Comparison of ENCODE assay signal across 10 mouse cellular contexts in genomic region chr3:107595264-107595937, GRCm38 (mm10). TPM values are rescaled to one million over a fixed set of nuclear protein-coding genes. Genes with fewer than 3 reads are reported as not detected.
DNase-seq lines count a peak whose midpoint lies in the region; ATAC-seq and TF ChIP-seq lines count a peak whose summit lies in the region.
"Had no signal": no experiment of that assay in that cellular context is flagged by ENCODE, and none has a peak within 500 bp of the region (broad histone marks: within the 10 kb centered on the region; RNA-seq: fewer than 3 reads in every experiment).

No protein-coding gene starts in this region.

- 1% methylated on average over 50 of the region's 50 CpGs for WGBS in kidney, embryonic 15.5 days
- WGBS in embryonic facial prominence, embryonic 12.5 days = under 1% methylated on average over 48 of the region's 50 CpGs
- under 1% methylated on average over 41 of the region's 50 CpGs for WGBS in hindbrain, embryonic 16.5 days
- WGBS in midbrain, postnatal 0 days = 1% methylated on average over 45 of the region's 50 CpGs

- peaks cover 97% of the 10 kb centered on the region for H3K27me3 ChIP-seq in kidney, embryonic 15.5 days
- H3K27me3 ChIP-seq in embryonic facial prominence, embryonic 12.5 days = peaks cover 64% of the 10 kb centered on the region
- H3K27me3 ChIP-seq in hindbrain, embryonic 16.5 days (replicated peaks; ENCODE audit: control insufficient read depth, insufficient read depth, low read length) = peaks cover 58% of the 10 kb centered on the region
- peaks cover 43% of the 10 kb centered on the region for H3K27me3 ChIP-seq in midbrain, postnatal 0 days (ENCODE audit: insufficient read depth, low read length)

- no peak for DNase-seq in kidney, adult 9 months
- no peak for DNase-seq in midbrain, postnatal 0 days (ENCODE audit: low spot score)
- no peak for DNase-seq in frontal cortex, postnatal 36 days (ENCODE audit: low spot score in 2 of 2)
- DNase-seq in left cerebral cortex, postnatal 10 days (ENCODE audit: extremely low spot score in 1 of 2, low spot score in 2 of 2) = no peak
- no peak for DNase-seq in adrenal gland, postnatal 14 days

- H3K4me3 ChIP-seq in kidney, embryonic 15.5 days (replicated peaks) = peak overlapping the region; percentile 41
- peak overlapping the region; percentile 58 for H3K4me3 ChIP-seq in embryonic facial prominence, embryonic 12.5 days
- H3K4me3 ChIP-seq in hindbrain, embryonic 16.5 days (ENCODE audit: low read length) = peak overlapping the region; percentile 34
- H3K4me3 ChIP-seq in midbrain, postnatal 0 days (ENCODE audit: low read depth, low read length) = peak overlapping the region; percentile 21; the same call in 1 of the 2 replicates

- intact Hi-C loops in left cerebral cortex, postnatal 10 days (cut with DNase I) = no loop called here

- no peaks in the 10 kb centered on the region for H3K36me3 ChIP-seq in kidney, embryonic 15.5 days
- no peaks in the 10 kb centered on the region for H3K36me3 ChIP-seq in embryonic facial prominence, embryonic 12.5 days
- no peaks in the 10 kb centered on the region for H3K36me3 ChIP-seq in hindbrain, embryonic 16.5 days (ENCODE audit: control insufficient read depth, insufficient read depth, low read length)
- no peaks in the 10 kb centered on the region for H3K36me3 ChIP-seq in midbrain, postnatal 0 days (ENCODE audit: insufficient read depth, low read length)

- H3K4me2 ChIP-seq in kidney, embryonic 15.5 days = peak overlapping the region; percentile 70
- H3K4me2 ChIP-seq in embryonic facial prominence, embryonic 12.5 days (replicated peaks) = peak overlapping the region; percentile 77
- peak overlapping the region; percentile 59 for H3K4me2 ChIP-seq in hindbrain, embryonic 16.5 days (ENCODE audit: low read length)
- H3K4me2 ChIP-seq in midbrain, postnatal 0 days (ENCODE audit: low read depth, low read length, poor library complexity, severe bottlenecking) = peak overlapping the region; percentile 42

- H3K9me3 ChIP-seq in kidney, embryonic 15.5 days (replicated peaks) = no peaks in the 10 kb centered on the region
- H3K9me3 ChIP-seq in embryonic facial prominence, embryonic 12.5 days = no peaks in the 10 kb centered on the region
- no peaks in the 10 kb centered on the region for H3K9me3 ChIP-seq in hindbrain, embryonic 16.5 days (ENCODE audit: control insufficient read depth, low read length)
- no peaks in the 10 kb centered on the region for H3K9me3 ChIP-seq in midbrain, postnatal 0 days (ENCODE audit: low read length)

- peak overlapping the region; percentile 43 for H3K9ac ChIP-seq in kidney, embryonic 15.5 days
- peak overlapping the region; percentile 84 for H3K9ac ChIP-seq in embryonic facial prominence, embryonic 12.5 days
- peak overlapping the region; percentile 45 for H3K9ac ChIP-seq in hindbrain, embryonic 16.5 days (ENCODE audit: low read depth, low read length)
- no peak overlapping the region for H3K9ac ChIP-seq in midbrain, postnatal 0 days (replicated peaks; ENCODE audit: low read length, poor library complexity, severe bottlenecking)

- H3K27ac ChIP-seq in kidney, embryonic 15.5 days = no peak overlapping the region
- peak overlapping the region; percentile 90 for H3K27ac ChIP-seq in embryonic facial prominence, embryonic 12.5 days
- no peak overlapping the region for H3K27ac ChIP-seq in hindbrain, embryonic 16.5 days (ENCODE audit: low read depth, low read length)
- H3K27ac ChIP-seq in midbrain, postnatal 0 days (ENCODE audit: low read depth, low read length) = no peak overlapping the region

- peaks cover 22% of the 10 kb centered on the region for H3K4me1 ChIP-seq in kidney, embryonic 15.5 days
- H3K4me1 ChIP-seq in embryonic facial prominence, embryonic 12.5 days = peaks cover 20% of the 10 kb centered on the region
- H3K4me1 ChIP-seq in hindbrain, embryonic 16.5 days (ENCODE audit: control insufficient read depth, insufficient read depth, low read depth, low read length) = peaks cover 8% of the 10 kb centered on the region
- H3K4me1 ChIP-seq in midbrain, postnatal 0 days (ENCODE audit: insufficient read depth, low read length) = 0 out of 2 replicates have a peak, but pooled peaks cover 5% of the 10 kb centered on the region

- ATAC-seq in kidney, embryonic 15.5 days (replicated peaks; ENCODE audit: low FRiP score) = peak; percentile 23; the same call in 1 of the 2 replicates
- no peak for ATAC-seq in embryonic facial prominence, embryonic 12.5 days (ENCODE audit: insufficient number of reproducible peaks, insufficient read depth, low FRiP score, low TSS enrichment)
- ATAC-seq in hindbrain, embryonic 16.5 days = 0 out of 2 replicates have a peak, but pooled peaks have one; percentile 28
- no peak; the same call in 1 of the 2 replicates for ATAC-seq in midbrain, postnatal 0 days (ENCODE audit: low FRiP score)

- TF ChIP-seq CTCF in midbrain, postnatal 0 days (IDR thresholded peaks at IDR 0.05) = no peak

RNA-seq across cellular contexts. Expression of gene Alx3, which starts 0.6 kb away (rescaled TPM):
- 0.10 and 0.19 TPM in 2 replicates for polyA plus RNA-seq in kidney, embryonic 15.5 days (2015; fragmentation: Nextera tagmentation; extraction: Ambion mirVana)
- polyA plus RNA-seq in embryonic facial prominence, embryonic 12.5 days (2016; fragmentation: Nextera tagmentation; extraction: Ambion mirVana) = 28.7 and 40.5 TPM in 2 replicates
- 0.29 and 0.40 TPM in 2 replicates for polyA plus RNA-seq in hindbrain, embryonic 16.5 days (2015; fragmentation: Nextera tagmentation; extraction: Ambion mirVana)
- total RNA-seq in midbrain, postnatal 0 days (2014; rRNA removed) = 0.60 and 3.0 TPM in 2 replicates
- 0.63 and 1.3 TPM in 2 replicates for polyA plus RNA-seq in midbrain, postnatal 0 days (2015; fragmentation: Nextera tagmentation; extraction: Ambion mirVana)
- total RNA-seq in left cerebral cortex, postnatal 10 days (2021) = 1 to 10 TPM in 1 of 2 experiments, under 1 TPM in 1; 0.71 to 1.3 TPM
- total RNA-seq in adrenal gland, postnatal 14 days (2021) = not detected in 2 replicates
- total RNA-seq: MEL had no signal

RNA-seq across cellular contexts. Expression of gene Gm10961, which starts 35.7 kb away (rescaled TPM):
- not detected in 2 replicates for polyA plus RNA-seq in kidney, embryonic 15.5 days (2015; fragmentation: Nextera tagmentation; extraction: Ambion mirVana)
- polyA plus RNA-seq in embryonic facial prominence, embryonic 12.5 days (2016; fragmentation: Nextera tagmentation; extraction: Ambion mirVana) = not detected in 2 replicates
- not detected in 2 replicates for polyA plus RNA-seq in hindbrain, embryonic 16.5 days (2015; fragmentation: Nextera tagmentation; extraction: Ambion mirVana)
- total RNA-seq in midbrain, postnatal 0 days (2014; rRNA removed) = not detected in 2 replicates
- polyA plus RNA-seq in midbrain, postnatal 0 days (2015; fragmentation: Nextera tagmentation; extraction: Ambion mirVana) = not detected in 2 replicates
- total RNA-seq in left cerebral cortex, postnatal 10 days (2021) = not detected
- not detected in 2 replicates for total RNA-seq in adrenal gland, postnatal 14 days (2021)
- total RNA-seq: heart, postnatal 10 days; MEL had no signal

RNA-seq across cellular contexts. Expression of gene Strip1, which starts 36.1 kb away (rescaled TPM):
- polyA plus RNA-seq in kidney, embryonic 15.5 days (2015; fragmentation: Nextera tagmentation; extraction: Ambion mirVana) = 45.0 and 46.4 TPM in 2 replicates
- polyA plus RNA-seq in embryonic facial prominence, embryonic 12.5 days (2016; fragmentation: Nextera tagmentation; extraction: Ambion mirVana) = 82.4 and 83.1 TPM in 2 replicates
- 131 and 139 TPM in 2 replicates for polyA plus RNA-seq in hindbrain, embryonic 16.5 days (2015; fragmentation: Nextera tagmentation; extraction: Ambion mirVana)
- 131 and 142 TPM in 2 replicates for total RNA-seq in midbrain, postnatal 0 days (2014; rRNA removed)
- polyA plus RNA-seq in midbrain, postnatal 0 days (2015; fragmentation: Nextera tagmentation; extraction: Ambion mirVana) = 120 and 122 TPM in 2 replicates
- total RNA-seq in left cerebral cortex, postnatal 10 days (2021) = 10 to 100 TPM; 79.0 to 85.0 TPM
- total RNA-seq in adrenal gland, postnatal 14 days (2021) = 33.5 TPM in 2 replicates

RNA-seq across cellular contexts. Expression of gene Ubl4b, which starts 40.5 kb away (rescaled TPM):
- polyA plus RNA-seq in kidney, embryonic 15.5 days (2015; fragmentation: Nextera tagmentation; extraction: Ambion mirVana) = not detected in 2 replicates
- 0.46 and 0.48 TPM in 2 replicates for polyA plus RNA-seq in embryonic facial prominence, embryonic 12.5 days (2016; fragmentation: Nextera tagmentation; extraction: Ambion mirVana)
- polyA plus RNA-seq in hindbrain, embryonic 16.5 days (2015; fragmentation: Nextera tagmentation; extraction: Ambion mirVana) = not detected in 2 replicates
- total RNA-seq in midbrain, postnatal 0 days (2014; rRNA removed) = not detected in 2 replicates
- polyA plus RNA-seq in midbrain, postnatal 0 days (2015; fragmentation: Nextera tagmentation; extraction: Ambion mirVana) = not detected in 2 replicates
- total RNA-seq in left cerebral cortex, postnatal 10 days (2021) = not detected
- not detected in 2 replicates for total RNA-seq in adrenal gland, postnatal 14 days (2021)
- total RNA-seq: heart, postnatal 10 days; MEL had no signal

Comparison
In these comparisons a context has a peak if more than half of its experiments do, and no peak if none do; other contexts are left out.
1. ATAC-seq: peak in kidney, embryonic 15.5 days (single experiment) and hindbrain, embryonic 16.5 days (single experiment); none in embryonic facial prominence, embryonic 12.5 days (single experiment) and midbrain, postnatal 0 days (single experiment).
2. RNA of gene Alx3, which starts 0.6 kb away (polyA plus RNA-seq): 28.7 to 40.5 TPM in embryonic facial prominence, embryonic 12.5 days; 0.63 to 1.3 TPM in midbrain, postnatal 0 days, 0.29 to 0.40 TPM in hindbrain, embryonic 16.5 days and 0.10 to 0.19 TPM in kidney, embryonic 15.5 days; every median in the first group is over 10 times any median in the second.
3. Peak in every context shown above with its lines, with median percentiles within 50 percentile points of each other: H3K4me2 ChIP-seq and H3K4me3 ChIP-seq.